Mouse (Mus musculus): ENCODE results near the gene Padi6.

The Padi6 gene

DNA sequence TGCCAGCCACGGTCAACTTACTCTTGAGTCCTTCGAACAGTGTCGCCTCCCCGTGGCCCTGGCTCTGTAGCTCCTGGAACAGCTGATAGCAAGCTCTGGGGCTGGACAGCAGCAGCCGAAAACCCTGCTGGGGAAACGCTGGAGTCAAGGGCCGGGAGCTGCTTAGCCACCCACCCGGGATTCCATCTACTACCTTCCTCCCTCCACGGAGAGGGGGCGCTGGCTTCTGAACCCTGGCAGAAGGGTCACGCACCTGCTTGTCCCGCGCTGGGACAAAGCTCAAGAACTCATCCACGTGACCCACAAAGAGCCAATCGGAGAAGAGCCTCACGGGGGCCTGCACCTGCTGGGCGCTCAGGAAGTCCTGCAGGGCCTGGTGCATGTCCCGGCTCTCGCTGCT is 7.9 kb upstream of the Padi6 start:
- DNase-seq (ENCODE audit: low read depth, low spot score), result peak; percentile 85

GRCm38 (mm10) chr4:140747978-140748377 is 5.5 kb upstream of the Padi6 start:
- DNase-seq (ENCODE audit: low read depth, low spot score), result no peak

DNA sequence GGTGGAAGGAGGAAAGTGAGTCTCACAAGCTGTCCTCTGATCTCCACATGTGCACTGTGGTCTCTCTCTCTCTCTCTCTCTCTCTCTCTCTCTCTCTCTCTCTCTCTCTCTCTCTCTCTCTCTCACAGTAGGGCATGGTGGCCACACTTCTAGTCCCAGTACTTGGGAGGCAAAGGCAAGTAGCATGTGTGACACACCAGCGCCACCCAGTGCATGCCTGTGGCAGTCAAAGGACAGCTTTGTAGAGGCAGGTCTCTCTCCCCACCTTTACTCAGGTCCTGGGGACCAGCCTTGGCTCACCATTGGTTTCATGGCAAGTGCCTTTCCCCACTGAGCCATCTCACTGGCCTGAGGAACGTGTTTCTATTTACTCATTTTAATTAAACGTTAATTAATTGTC is 2.2 kb upstream of the Padi6 start:
- peak; percentile 77 for DNase-seq (ENCODE audit: low read depth, low spot score)

- DNase-seq (ENCODE audit: low read depth, low spot score), result no peak
These were observed 643 bp upstream of the Padi6 start for GRCm38 (mm10) chr4:140743086-140743485.

- no peak for DNase-seq (ENCODE audit: low read depth, low spot score)
These were observed 1.0 kb downstream of the Padi6 start for GRCm38 (mm10) chr4:140741401-140741800.

DNA sequence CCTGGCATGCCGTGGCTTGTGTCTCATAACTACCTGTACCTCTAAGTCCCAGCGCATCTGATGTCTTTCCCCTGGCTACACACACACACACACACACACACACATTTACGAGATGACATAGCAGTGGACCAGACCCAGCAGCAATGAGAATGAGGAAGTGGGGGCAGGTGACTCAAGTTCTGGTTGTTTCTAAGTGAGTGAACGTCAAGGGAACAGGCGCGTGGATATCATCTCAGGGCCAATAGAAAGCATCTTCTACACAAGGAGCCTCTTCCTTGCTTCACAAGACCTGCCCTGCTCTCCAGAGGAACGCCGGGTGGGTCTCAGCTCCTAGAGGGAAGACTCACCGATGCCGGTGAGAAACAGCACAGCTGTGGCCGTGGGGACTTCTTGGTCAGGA is 1.8 kb downstream of the Padi6 start:
- no peak for DNase-seq (ENCODE audit: low read depth, low spot score)

- peak; percentile 45 for DNase-seq (ENCODE audit: low read depth, low spot score)
These were observed 9.6 kb downstream of the Padi6 start for GRCm38 (mm10) chr4:140732871-140733270.

DNA sequence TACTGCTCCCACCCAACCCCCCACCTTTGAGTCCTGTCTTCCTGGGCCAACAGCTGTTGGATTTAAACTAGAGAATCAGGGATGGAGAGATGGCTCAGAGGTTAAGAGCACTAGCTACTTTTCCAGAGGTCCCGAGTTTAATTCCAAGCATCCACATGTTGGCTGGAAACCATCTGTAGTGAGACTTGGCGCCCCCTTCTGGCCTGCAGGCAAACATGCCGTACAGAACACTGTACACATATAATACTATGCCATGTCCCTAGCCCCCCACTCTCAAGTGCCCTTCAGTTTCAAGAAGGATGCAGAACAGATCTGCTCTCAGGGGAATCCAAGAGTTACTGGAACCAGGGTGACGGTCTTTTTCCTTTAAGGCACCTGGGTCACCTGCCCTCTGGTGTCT is 10.8 kb downstream of the Padi6 start:
- peak; percentile 70 for DNase-seq (ENCODE audit: low read depth, low spot score)

DNA sequence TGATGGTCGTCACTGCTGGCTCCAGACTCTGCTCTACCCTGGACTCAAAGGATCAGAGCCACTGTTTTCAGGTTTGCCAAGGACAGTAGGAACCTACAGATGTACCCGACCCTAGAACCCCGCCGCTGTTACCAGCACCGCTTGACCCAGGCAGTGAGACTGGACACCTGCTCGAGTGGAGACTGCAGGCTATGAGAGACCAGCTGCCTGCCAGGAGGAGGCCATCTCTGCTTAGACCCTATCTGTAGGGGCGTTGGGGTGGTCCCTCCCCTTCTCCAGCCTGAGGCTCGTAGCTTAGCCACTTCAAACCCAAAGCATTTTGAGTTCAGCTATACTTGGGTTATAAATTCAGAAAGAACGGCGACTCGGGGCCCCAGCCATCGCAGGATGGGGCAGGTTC is 15.5 kb downstream of the Padi6 start:
- DNase-seq (ENCODE audit: low read depth, low spot score), result no peak

- DNase-seq (ENCODE audit: low read depth, low spot score), result no peak
These were observed 17.7 kb downstream of the Padi6 start for GRCm38 (mm10) chr4:140724739-140725138.

GRCm38 (mm10) chr4:140723801-140724200 is 18.6 kb downstream of the Padi6 start:
- peak; percentile 78 for DNase-seq (ENCODE audit: low read depth, low spot score)

GRCm38 (mm10) chr4:140723192-140723591 is 19.3 kb downstream of the Padi6 start:
- no peak for DNase-seq (ENCODE audit: low read depth, low spot score)

DNA sequence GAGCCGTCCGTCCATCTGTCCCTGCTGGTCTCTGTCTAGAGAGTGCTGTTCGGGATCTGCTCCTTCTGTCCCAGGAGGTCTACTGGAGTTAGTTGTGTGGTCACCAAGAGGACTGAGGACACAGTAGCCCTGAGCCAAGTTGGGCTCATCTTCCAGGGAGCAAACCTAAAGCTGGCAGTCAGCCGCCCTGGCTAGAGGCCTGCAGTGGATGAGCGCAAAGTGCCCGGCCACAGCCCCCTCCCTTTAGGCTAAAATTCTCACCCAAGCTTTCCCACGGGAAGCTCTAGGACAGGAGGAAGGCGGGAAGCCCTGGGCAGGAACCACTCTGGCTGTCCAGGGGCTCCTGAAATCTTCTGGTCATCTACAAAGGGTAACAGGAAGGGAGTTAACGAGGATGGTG is 19.7 kb downstream of the Padi6 start:
- no peak for DNase-seq (ENCODE audit: low read depth, low spot score)

DNA sequence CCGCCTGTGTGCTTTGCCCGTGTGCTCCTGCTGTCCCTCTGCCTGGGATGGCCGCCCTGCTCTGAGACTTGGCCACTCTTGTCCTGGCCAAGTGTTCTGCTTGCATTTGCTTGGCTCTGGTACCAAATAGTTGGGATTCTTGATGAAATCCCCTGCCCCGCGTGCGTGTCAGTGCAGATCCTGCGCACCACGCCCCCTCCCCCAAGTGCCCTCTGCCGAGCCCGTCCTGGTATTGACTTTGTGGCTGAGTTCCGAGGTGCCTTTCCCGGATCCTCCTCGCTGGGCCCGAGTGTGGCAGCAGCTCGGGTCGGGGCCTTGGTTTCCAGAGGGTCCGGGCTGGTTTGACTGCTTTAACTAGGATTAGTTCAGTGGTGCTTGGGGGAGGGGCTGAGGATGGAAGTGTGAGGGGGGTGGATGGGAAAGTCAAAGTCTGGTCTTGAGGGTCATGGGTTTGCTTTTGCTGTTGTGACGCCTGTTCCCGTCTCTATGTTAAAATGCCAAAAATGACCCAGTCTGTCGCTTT is 20.4 kb downstream of the Padi6 start:
- DNase-seq (ENCODE audit: low read depth, low spot score), result no peak

- DNase-seq (ENCODE audit: low read depth, low spot score), result no peak
These were observed 22.4 kb downstream of the Padi6 start for GRCm38 (mm10) chr4:140720091-140720490.

GRCm38 (mm10) chr4:140718436-140718835 is 24.0 kb downstream of the Padi6 start:
- DNase-seq (ENCODE audit: low read depth, low spot score), result no peak

DNA sequence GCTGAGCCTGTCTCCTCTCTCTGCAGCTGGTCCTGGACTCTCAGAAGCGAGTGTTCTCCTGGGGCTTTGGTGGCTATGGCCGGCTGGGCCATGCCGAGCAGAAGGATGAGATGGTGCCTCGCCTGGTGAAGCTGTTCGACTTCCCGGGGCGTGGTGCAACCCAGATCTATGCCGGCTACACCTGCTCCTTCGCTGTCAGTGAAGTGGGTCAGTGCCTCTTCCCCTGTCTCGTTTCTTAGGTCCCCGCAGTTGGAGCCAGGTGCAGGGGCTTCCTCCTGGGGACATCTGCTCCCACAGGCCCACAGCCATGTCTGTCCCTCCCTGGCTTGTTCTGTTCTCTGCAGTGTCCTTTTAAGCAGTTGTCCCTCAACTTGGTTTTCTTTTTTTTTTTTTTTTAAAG is 25.4 kb downstream of the Padi6 start:
- DNase-seq (ENCODE audit: low read depth, low spot score), result no peak

GRCm38 (mm10) chr4:140714586-140714985 is 27.9 kb downstream of the Padi6 start:
- no peak for DNase-seq (ENCODE audit: low read depth, low spot score)

GRCm38 (mm10) chr4:140713480-140714365 is 28.7 kb downstream of the Padi6 start:
- peak; percentile 91 for DNase-seq (ENCODE audit: low read depth, low spot score)

GRCm38 (mm10) chr4:140711360-140711759 is 31.1 kb downstream of the Padi6 start:
- DNase-seq (ENCODE audit: low read depth, low spot score), result no peak

GRCm38 (mm10) chr4:140710781-140711180 is 31.7 kb downstream of the Padi6 start:
- no peak for DNase-seq (ENCODE audit: low read depth, low spot score)

GRCm38 (mm10) chr4:140709617-140710016 is 32.8 kb downstream of the Padi6 start:
- no peak for DNase-seq (ENCODE audit: low read depth, low spot score)

GRCm38 (mm10) chr4:140709111-140709510 is 33.3 kb downstream of the Padi6 start:
- no peak for DNase-seq (ENCODE audit: low read depth, low spot score)

Measured in R1 (cell line).